ENCODE assay signal across 7 mouse cellular contexts in the genomic region with DNA sequence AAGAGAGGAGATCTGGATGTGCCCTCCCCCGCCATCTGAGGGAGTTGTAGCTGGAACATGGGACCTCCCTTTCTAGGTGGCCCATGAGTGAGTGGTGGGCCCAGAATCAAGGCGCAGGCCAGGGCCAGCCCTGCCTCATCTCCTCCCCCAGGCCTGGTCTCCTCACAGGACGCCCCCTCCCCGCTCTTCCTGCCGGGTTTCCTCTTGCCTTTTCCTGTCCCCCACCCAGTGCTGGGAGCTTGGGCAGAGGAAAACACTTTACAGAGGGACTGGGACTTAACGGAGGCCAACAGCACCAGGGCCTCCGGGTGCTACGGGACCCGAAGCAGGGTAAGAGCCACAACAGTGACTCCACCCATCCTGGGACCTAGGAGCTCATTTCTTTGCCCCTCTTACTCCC. TPM values are rescaled to one million over a fixed set of nuclear protein-coding genes. Genes with fewer than 3 reads are reported as not detected.
DNase-seq lines count a peak whose midpoint lies in the region; ATAC-seq lines count a peak whose summit lies in the region.

A gene (plus strand): TSS at position 228 of the 400 bp plus-strand sequence.

- H3K36me3 ChIP-seq in embryonic facial prominence, embryonic 13.5 days: no peaks in the 10 kb centered on the region
- H3K36me3 ChIP-seq in limb, embryonic 10.5 days: peaks cover 1% of the 10 kb centered on the region; the same call in 1 of the 2 replicates
- H3K36me3 ChIP-seq in midbrain, embryonic 16.5 days (ENCODE audit: control insufficient read depth, insufficient read depth, low read length): no peaks in the 10 kb centered on the region

- intact Hi-C loops in heart, postnatal 14 days (cut with DNase I): no loop called here

- H3K27ac ChIP-seq in embryonic facial prominence, embryonic 13.5 days: peak within 1 kb of the TSS; percentile 29; the same call in 1 of the 2 replicates
- peak within 1 kb of the TSS; percentile 87 for H3K27ac ChIP-seq in limb, embryonic 10.5 days
- H3K27ac ChIP-seq in midbrain, embryonic 16.5 days (ENCODE audit: low read length): peak within 1 kb of the TSS; percentile 93

- DNase-seq in adrenal gland, adult 8-10 months: no peak
- DNase-seq in heart, postnatal 14 days: peak in 1 of 2 experiments; percentile 66
- DNase-seq in limb, embryonic 10.5 days (ENCODE audit: low spot score): no peak
- no peak for DNase-seq in cerebellum, adult 11 months
- DNase-seq in ovary, postnatal 36 days (ENCODE audit: low spot score): no peak

- peak within 1 kb of the TSS; percentile 81 for H3K9ac ChIP-seq in embryonic facial prominence, embryonic 13.5 days
- H3K9ac ChIP-seq in midbrain, embryonic 16.5 days (ENCODE audit: low read depth, low read length): peak within 1 kb of the TSS; percentile 92

- H3K4me2 ChIP-seq in embryonic facial prominence, embryonic 13.5 days: peak within 1 kb of the TSS; percentile 96
- H3K4me2 ChIP-seq in midbrain, embryonic 16.5 days (ENCODE audit: low read length): peak within 1 kb of the TSS; percentile 90

- peak within 1 kb of the TSS; percentile 59 for H3K4me3 ChIP-seq in embryonic facial prominence, embryonic 13.5 days
- H3K4me3 ChIP-seq in limb, embryonic 10.5 days: peak within 1 kb of the TSS; percentile 71
- H3K4me3 ChIP-seq in midbrain, embryonic 16.5 days (ENCODE audit: low read depth, low read length): peak within 1 kb of the TSS; percentile 61

- peaks cover 46% of the 10 kb centered on the region for H3K27me3 ChIP-seq in embryonic facial prominence, embryonic 13.5 days
- H3K27me3 ChIP-seq in limb, embryonic 10.5 days (ENCODE audit: low read depth, poor library complexity, severe bottlenecking): peaks cover 75% of the 10 kb centered on the region
- H3K27me3 ChIP-seq in midbrain, embryonic 16.5 days (ENCODE audit: control insufficient read depth, insufficient read depth, low read depth, low read length): peaks cover 2% of the 10 kb centered on the region

- H3K4me1 ChIP-seq in embryonic facial prominence, embryonic 13.5 days: peaks cover 10% of the 10 kb centered on the region
- H3K4me1 ChIP-seq in limb, embryonic 10.5 days: peaks cover 20% of the 10 kb centered on the region
- peaks cover 9% of the 10 kb centered on the region; the same call in 1 of the 2 replicates for H3K4me1 ChIP-seq in midbrain, embryonic 16.5 days (ENCODE audit: control insufficient read depth, insufficient read depth, low read length)

- 76% methylated on average over 9 of the region's 9 CpGs for WGBS in embryonic facial prominence, embryonic 13.5 days
- 78% methylated on average over 9 of the region's 9 CpGs for WGBS in limb, embryonic 10.5 days
- 92% methylated on average over 9 of the region's 9 CpGs for WGBS in midbrain, embryonic 16.5 days

- ATAC-seq in embryonic facial prominence, embryonic 13.5 days (ENCODE audit: insufficient number of reproducible peaks, insufficient read depth, low FRiP score, low TSS enrichment, low read depth): no peak
- ATAC-seq in midbrain, embryonic 16.5 days: no peak

- no peaks in the 10 kb centered on the region for H3K9me3 ChIP-seq in embryonic facial prominence, embryonic 13.5 days
- no peaks in the 10 kb centered on the region for H3K9me3 ChIP-seq in limb, embryonic 10.5 days (replicated peaks)
- H3K9me3 ChIP-seq in midbrain, embryonic 16.5 days (replicated peaks; ENCODE audit: control insufficient read depth, low read length, poor library complexity, severe bottlenecking): no peaks in the 10 kb centered on the region

RNA-seq across cellular contexts. Expression of the gene that starts here (rescaled TPM):
- 10 to 100 TPM; 15.5 to 30.2 (median 21.4) TPM for total RNA-seq in adrenal gland, adult 8-10 months (2022)
- 8.0 and 8.8 TPM in 2 replicates for polyA plus RNA-seq in embryonic facial prominence, embryonic 13.5 days (2015; fragmentation: Nextera tagmentation; extraction: Ambion mirVana)
- 10 to 100 TPM; 42.6 to 42.8 TPM for total RNA-seq in heart, postnatal 14 days (2021)
- 8.0 and 8.3 TPM in 2 replicates for polyA plus RNA-seq in limb, embryonic 10.5 days (2016; fragmentation: Nextera tagmentation; extraction: Ambion mirVana)
- 17.2 and 18.5 TPM in 2 replicates for polyA plus RNA-seq in midbrain, embryonic 16.5 days (2015; fragmentation: Nextera tagmentation; extraction: Ambion mirVana)

Comparison
In these comparisons a context has a peak if more than half of its experiments do, and no peak if none do; other contexts are left out.
1. H3K27ac ChIP-seq: peak in every context shown above with its lines; median percentile 93 in midbrain, embryonic 16.5 days; 87 in limb, embryonic 10.5 days; 29 in embryonic facial prominence, embryonic 13.5 days.